Mouse (Mus musculus) embryonic facial prominence, embryonic 14.5 days (tissue): ENCODE data around the gene Il1f8. TPM values are rescaled to one million over a fixed set of nuclear protein-coding genes. Genes with fewer than 3 reads are reported as not detected.

Experiments used
- ATAC-seq: fragments of 200-750 bp; cut with Nextera tagmentation; 2 replicates; pipeline ENCODE4 v1.8.0; 2017; ENCODE audit warnings: low read depth, moderate number of reproducible peaks, moderate TSS enrichment
- DNase-seq: peaks from one replicate; pipeline ENCODE4 v3.0.0-alpha.2; 2015; ENCODE audit warnings: low spot score
- H3K27ac ChIP-seq: fragments of 300-500 bp; sonication (generic); replicated peaks from 2 replicates; pipeline ENCODE4 v1.5.1; 2014; ENCODE audit warnings: low read depth, mild to moderate bottlenecking, low read length, moderate library complexity
- H3K27me3 ChIP-seq: fragments of 300-500 bp; sonication (generic); replicated peaks from 2 replicates; pipeline ENCODE4 v1.6.1; 2014; ENCODE audit warnings: low read length; ENCODE audit not compliant: control insufficient read depth, insufficient read depth
- H3K36me3 ChIP-seq: fragments of 300-500 bp; sonication (generic); 2 replicates; pipeline ENCODE4 v1.6.1; 2014; ENCODE audit warnings: low read length, mixed read lengths; ENCODE audit not compliant: control insufficient read depth, insufficient read depth
- H3K4me1 ChIP-seq: fragments of 300-500 bp; sonication (generic); 2 replicates; pipeline ENCODE4 v1.6.1; 2014; ENCODE audit warnings: antibody characterized with exemption, low read length; ENCODE audit not compliant: control insufficient read depth, insufficient read depth
- H3K4me2 ChIP-seq: fragments of 300-500 bp; sonication (generic); 2 replicates; pipeline ENCODE4 v1.6.1; 2014; ENCODE audit warnings: low read depth, mild to moderate bottlenecking, low read length, moderate library complexity, mixed read lengths
- H3K4me3 ChIP-seq: fragments of 300-500 bp; sonication (generic); 2 replicates; pipeline ENCODE4 v1.5.1; 2014; ENCODE audit warnings: low read depth, mild to moderate bottlenecking, low read length
- H3K9ac ChIP-seq: fragments of 300-500 bp; sonication (generic); 2 replicates; pipeline ENCODE4 v1.6.1; 2014; ENCODE audit warnings: low read depth, mild to moderate bottlenecking, low read length, moderate library complexity, mixed read lengths
- H3K9me3 ChIP-seq: fragments of 300-500 bp; sonication (generic); 2 replicates; pipeline ENCODE4 v1.6.1; 2016; ENCODE audit warnings: low read length; ENCODE audit not compliant: control insufficient read depth
- WGBS: fragments of 180-500 bp; shearing (Covaris S2); extraction: QIAGEN DNeasy Blood & Tissue Kit; methylation state at CpG from one replicate; pipeline ENCODE4 v1.1.7; 2014; 5-methylcytosine and 5-hydroxymethylcytosine counted together
- polyA plus RNA-seq: library from polyadenylated mRNA; unstranded; fragments of >200 nt; fragmentation: Nextera tagmentation; extraction: Ambion mirVana; gene quantifications from 2 replicates; pipeline ENCODE4 v1.2.1, GENCODE M21; 2014

The Il1f8 gene
- polyA plus RNA-seq, 1 experiment from 2014 or later = not detected

DNA sequence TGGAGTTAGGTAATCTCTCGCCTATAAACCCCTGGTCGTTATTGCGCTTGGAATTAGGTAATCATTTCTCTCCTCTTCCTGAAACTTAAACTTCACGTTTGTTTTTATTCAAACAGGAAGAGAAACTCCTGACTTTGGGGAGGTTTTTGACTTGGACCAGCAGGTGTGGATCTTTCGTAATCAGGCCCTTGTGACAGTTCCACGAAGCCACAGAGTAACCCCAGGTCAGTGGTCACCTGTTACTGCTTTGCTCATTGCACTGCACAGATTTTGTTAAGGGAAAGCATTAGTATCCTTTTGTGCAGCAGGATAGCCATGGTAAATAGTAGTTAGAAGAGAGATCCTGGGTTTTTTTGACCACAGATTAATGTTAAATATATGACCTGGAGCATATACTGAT lies 34.6 kb downstream of the Il1f8 start:
- H3K4me2 ChIP-seq = no peak overlapping the region
- WGBS = 63% methylated on average over 6 of the region's 6 CpGs
- H3K27me3 ChIP-seq = no peaks in the 10 kb centered on the region
- DNase-seq (no peak), ATAC-seq (no peak)
- no peak overlapping the region for H3K9ac ChIP-seq
- H3K36me3 ChIP-seq = no peaks in the 10 kb centered on the region
- no peaks in the 10 kb centered on the region for H3K9me3 ChIP-seq
- H3K4me1 ChIP-seq = no peaks in the 10 kb centered on the region
- no peak overlapping the region for H3K4me3 ChIP-seq
- H3K27ac ChIP-seq = no peak overlapping the region

DNA sequence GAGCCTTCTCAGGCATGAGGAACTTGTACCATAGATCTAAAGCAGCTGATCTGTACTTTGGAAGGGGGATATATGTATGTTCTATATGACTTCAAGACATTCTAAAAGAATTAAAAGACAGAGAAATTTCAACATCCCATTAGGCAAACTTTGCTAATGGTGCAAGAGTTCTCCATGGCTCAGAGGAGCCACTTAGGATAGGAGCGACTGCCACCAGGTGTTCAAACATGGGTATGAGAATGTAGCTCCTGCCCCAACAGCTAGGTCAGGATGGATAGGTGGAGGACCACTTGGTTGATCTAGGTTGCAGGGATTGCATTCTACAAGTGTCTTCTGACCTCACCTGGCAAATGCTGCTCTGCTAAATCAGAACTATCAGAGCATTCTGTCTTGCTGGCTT lies 35.2 kb downstream of the Il1f8 start:
- Histone ChIP-seq H3K27ac (no peak overlapping the region), H3K36me3 (no peaks in the 10 kb centered on the region), H3K4me2 (no peak overlapping the region), H3K4me3 (no peak overlapping the region), H3K4me1 (no peaks in the 10 kb centered on the region), H3K27me3 (no peaks in the 10 kb centered on the region), H3K9ac (no peak overlapping the region), H3K9me3 (no peaks in the 10 kb centered on the region)
- no peak for ATAC-seq
- DNase-seq = no peak
- 50% methylated on average over 1 of the region's 1 CpGs for WGBS

Other genes with a start within 250 kb of the Il1f8 start
- 1.7 and 2.2 TPM in 2 replicates for gene Hnmt, start 103.8 kb upstream of the Il1f8 start, polyA plus RNA-seq
- not detected in 2 replicates for gene Tbpl2, start 56.6 kb upstream of the Il1f8 start, polyA plus RNA-seq
- gene Il1f9, start 33.3 kb downstream of the Il1f8 start, polyA plus RNA-seq = 0.63 TPM in 1 of 2 replicates, not detected in the other
- gene Il1f6, start 62.3 kb downstream of the Il1f8 start, polyA plus RNA-seq = 0.38 TPM in 1 of 2 replicates, not detected in the other
- 2.4 and 3.5 TPM in 2 replicates for gene Il1f5, start 123.8 kb downstream of the Il1f8 start, polyA plus RNA-seq
- not detected in 2 replicates for gene Il1f10, start 138.0 kb downstream of the Il1f8 start, polyA plus RNA-seq
- 1.9 and 2.3 TPM in 2 replicates for gene Il1rn, start 183.7 kb downstream of the Il1f8 start, polyA plus RNA-seq
- gene Psd4, start 214.4 kb downstream of the Il1f8 start, polyA plus RNA-seq = 2.4 and 2.7 TPM in 2 replicates